Mouse (Mus musculus) embryonic fibroblast, embryonic 13.5 days (primary cell): ENCODE measurements around the gene Slc1a5. TPM values are rescaled to one million over a fixed set of nuclear protein-coding genes. Genes with fewer than 3 reads are reported as not detected.
A peak's percentile ranks its signal among the peaks of the same experiment; 100 is the strongest.

ENCODE experiments used
- H3K27ac ChIP-seq: 2 replicates; pipeline ENCODE4 v1.5.1; 2012; ENCODE audit warnings: low read length, control low read depth, inconsistent platforms; ENCODE audit not compliant: insufficient read depth
- H3K4me1 ChIP-seq: 2 replicates; pipeline ENCODE4 v1.6.1; 2011; ENCODE audit warnings: low read length; ENCODE audit not compliant: control insufficient read depth, insufficient read depth
- H3K4me3 ChIP-seq: 2 replicates; pipeline ENCODE4 v1.5.1; 2011; ENCODE audit warnings: mild to moderate bottlenecking, control low read depth, low read length; ENCODE audit not compliant: insufficient read depth
- CTCF ChIP-seq: IDR thresholded peaks from 2 replicates; pipeline ENCODE4 v1.5.1; 2011; ENCODE audit warnings: mild to moderate bottlenecking, control low read depth, low read length, moderate library complexity, borderline replicate concordance; ENCODE audit not compliant: insufficient read depth
- POLR2A ChIP-seq: IDR thresholded peaks from 2 replicates; pipeline ENCODE4 v1.6.1; 2011; ENCODE audit warnings: low read depth, mild to moderate bottlenecking, control low read depth, low read length, moderate library complexity
- polyA plus RNA-seq: library from polyadenylated mRNA; stranded (reverse); fragments of >200 nt; gene quantifications from 2 replicates; pipeline ENCODE4 v1.2.4, GENCODE M21; 2011; ENCODE audit warnings: low read depth; ENCODE audit not compliant: missing spikeins, insufficient read length

Slc1a5 gene
- polyA plus RNA-seq = 47.9 and 74.5 TPM in 2 replicates

DNA sequence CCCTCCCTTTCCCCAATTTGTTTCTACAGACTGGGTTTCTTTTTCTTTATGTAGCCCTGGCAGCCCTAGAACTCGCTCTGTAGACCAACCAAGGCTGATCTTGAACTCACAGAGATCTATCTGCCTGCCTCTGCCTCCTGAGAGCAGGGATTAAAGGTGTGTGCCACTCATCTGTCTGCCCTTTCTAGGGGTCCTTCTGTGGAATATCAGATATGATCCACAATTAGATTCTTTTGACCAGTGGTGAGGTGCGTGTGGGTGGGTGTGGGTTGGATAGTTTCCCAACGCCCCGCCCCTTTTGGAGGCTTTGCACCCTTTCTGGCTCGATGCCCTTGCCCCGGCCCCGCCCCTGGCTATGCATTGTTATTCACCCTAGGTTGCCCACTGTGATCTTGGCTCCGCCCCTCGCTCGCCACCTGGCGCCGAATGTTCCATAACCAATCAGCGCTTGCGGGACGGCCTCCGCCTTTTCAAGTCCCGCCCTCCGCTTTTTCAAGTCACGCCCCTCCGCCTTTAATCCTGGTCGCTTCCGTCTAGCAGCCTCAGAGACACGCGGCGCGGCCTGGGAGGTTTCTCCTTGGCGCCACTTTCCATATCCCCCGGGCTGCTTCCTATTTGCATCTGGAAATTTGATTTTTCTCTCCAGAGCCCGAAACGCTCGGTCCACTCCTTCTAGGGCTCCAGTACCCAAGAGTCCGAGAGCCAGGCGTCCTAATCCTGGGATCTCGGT, at the start of gene Slc1a5:
TSS of gene Slc1a5 (plus strand) at position 516 of the 730 bp plus-strand sequence.
- Histone ChIP-seq H3K27ac (no peak within 1 kb of the TSS), H3K4me3 (peak within 1 kb of the TSS; percentile 70), H3K4me1 (no peaks in the 10 kb centered on the region)
- TF ChIP-seq POLR2A (peak; percentile 99), CTCF (no peak)

DNA sequence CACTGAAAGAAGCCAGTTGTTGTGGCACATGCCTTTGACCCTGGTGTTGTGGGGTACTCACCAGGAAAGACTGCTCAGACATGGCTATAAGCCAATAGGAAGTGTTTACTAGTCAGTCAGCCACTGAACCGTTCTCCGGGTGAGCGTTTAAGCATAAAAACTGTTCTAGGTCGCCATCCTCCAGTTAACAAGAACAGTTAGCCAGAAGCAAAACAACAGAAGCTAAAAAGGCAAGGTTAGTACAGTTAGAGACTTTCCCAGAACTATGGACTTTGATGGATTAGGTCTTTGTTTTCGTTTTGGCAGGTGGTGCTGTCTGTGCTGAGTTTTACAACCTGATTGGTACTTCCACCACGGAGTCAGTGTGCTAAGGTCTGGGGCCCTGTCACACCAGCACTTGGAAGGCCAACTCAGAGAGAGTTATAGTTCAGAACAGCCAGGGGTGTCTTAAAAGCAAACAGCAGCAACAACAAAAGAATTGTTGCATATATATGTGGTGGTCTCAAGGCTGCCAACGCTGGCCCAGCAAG, 49.2 kb upstream of the Slc1a5 start:
- no peaks in the 10 kb centered on the region for H3K4me1 ChIP-seq
- TF ChIP-seq CTCF (no peak), POLR2A (no peak)
- no peak overlapping the region for H3K4me3 ChIP-seq
- H3K27ac ChIP-seq = no peak overlapping the region

DNA sequence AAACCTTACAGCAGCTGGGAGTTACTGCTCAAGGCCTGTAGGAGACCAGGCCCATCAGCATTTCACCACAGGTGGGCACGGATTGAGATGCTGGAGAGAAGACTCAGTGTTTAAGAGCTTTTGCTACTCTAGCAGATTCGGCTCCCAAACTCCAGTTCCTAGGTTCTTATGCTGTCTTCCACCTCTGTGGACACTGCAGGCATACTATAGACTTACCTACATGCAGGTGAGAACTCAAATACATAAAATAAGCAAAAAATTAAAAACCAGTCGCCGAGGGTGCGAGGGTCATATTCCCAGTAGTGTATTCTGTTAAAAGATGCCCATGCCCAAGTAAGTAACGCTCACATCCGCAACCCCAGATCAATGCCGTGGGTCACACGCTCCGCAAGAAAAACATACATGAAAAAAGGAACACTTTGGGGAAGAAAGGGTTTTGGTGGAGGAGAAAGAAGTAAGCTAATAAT, 43.5 kb upstream of the Slc1a5 start:
- Histone ChIP-seq H3K4me3 (peak overlapping the region; percentile 27), H3K4me1 (peaks cover 6% of the 10 kb centered on the region; the same call in 1 of the 2 replicates), H3K27ac (no peak overlapping the region)
- TF ChIP-seq POLR2A = no peak
- no peak for TF ChIP-seq CTCF

DNA sequence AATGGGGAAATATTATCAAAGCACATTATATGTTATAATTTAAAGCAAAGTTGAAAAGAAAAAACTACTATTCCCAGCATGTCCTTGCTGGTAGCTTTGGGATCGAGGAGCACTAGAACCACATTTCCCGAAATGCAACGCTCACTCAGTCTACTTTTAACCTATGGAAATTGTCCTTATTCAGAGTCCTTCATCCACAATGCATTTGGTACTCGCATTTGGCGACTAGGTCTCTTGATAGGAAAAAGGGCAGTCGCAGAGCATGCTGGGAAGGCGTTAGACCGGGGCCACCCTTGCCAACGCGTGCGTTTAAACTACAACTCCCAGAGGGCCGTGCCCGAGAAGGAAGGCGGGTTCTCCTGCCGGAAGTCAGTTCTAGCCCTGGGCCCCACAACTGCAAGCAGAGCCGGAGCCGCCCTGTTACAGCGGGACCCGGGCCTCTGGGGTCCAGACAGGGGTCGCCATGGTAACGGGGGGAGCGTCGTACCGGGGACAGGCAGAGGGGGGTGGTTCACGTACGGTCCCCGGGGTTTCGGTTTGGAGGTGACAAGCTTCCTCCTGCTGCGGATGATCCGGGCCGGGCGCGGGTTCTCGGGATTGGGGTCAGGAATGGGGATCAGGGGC, 43.0 kb upstream of the Slc1a5 start, which contains the start of gene Ap2s1:
TSS of gene Ap2s1 (plus strand) at position 338 of the 624 bp plus-strand sequence.
- no peak within 1 kb of the TSS for H3K27ac ChIP-seq
- H3K4me3 ChIP-seq = peak within 1 kb of the TSS; percentile 97
- H3K4me1 ChIP-seq = peaks cover 6% of the 10 kb centered on the region; the same call in 1 of the 2 replicates
- TF ChIP-seq POLR2A (peak; percentile 67), CTCF (no peak)

DNA sequence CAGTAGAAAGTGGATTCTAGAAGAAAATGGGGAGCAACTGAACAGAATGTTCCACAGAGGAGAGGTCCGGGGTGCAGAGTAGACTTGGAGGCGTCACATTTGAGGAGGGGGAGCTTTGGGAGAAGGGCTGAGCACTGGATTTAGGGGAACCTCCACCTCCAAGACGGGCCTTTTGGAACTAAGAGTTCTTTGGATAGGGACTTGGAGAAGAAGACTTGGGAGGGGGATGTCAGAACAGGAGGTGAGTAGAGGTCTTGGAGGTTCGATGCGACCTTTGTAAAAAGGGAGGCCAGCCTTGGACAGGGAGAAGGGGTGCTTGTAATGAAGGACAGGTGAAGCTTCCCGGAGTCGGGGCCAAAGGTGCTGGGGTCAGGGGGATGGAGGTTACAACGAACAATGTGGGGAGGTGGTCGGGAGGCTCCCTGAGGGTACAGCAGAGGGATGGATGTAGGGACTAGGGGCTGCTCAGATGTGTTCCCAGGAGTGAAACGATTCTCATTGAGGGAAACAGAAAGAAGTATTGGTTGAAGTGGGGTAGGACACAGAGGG, 42.0 kb upstream of the Slc1a5 start:
- H3K4me3 ChIP-seq = peak overlapping the region; percentile 97
- H3K27ac ChIP-seq = no peak overlapping the region
- peaks cover 6% of the 10 kb centered on the region; the same call in 1 of the 2 replicates for H3K4me1 ChIP-seq
- no peak for TF ChIP-seq POLR2A
- TF ChIP-seq CTCF = no peak

DNA sequence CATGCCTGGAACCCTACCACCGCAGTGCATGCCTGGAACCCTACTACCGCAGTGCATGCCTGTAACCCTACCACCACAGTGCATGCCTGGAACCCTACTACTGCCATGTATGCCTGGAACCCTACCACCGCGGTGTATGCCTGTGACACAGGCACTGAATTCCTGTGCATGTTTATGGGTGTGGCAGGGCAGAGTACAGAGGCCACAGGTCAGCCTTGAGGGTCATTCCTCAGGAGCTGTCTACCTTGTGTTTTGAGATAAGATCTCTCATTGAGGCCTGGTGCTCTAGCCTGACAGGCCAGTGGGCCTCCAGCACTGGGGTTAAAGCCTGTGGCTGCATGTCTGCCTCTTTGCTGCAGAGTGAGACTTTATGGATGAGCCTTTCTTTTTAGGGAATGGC, 35.8 kb upstream of the Slc1a5 start:
- Histone ChIP-seq H3K27ac (no peak overlapping the region), H3K4me1 (no peaks in the 10 kb centered on the region), H3K4me3 (no peak overlapping the region)
- TF ChIP-seq POLR2A (no peak), CTCF (no peak)

DNA sequence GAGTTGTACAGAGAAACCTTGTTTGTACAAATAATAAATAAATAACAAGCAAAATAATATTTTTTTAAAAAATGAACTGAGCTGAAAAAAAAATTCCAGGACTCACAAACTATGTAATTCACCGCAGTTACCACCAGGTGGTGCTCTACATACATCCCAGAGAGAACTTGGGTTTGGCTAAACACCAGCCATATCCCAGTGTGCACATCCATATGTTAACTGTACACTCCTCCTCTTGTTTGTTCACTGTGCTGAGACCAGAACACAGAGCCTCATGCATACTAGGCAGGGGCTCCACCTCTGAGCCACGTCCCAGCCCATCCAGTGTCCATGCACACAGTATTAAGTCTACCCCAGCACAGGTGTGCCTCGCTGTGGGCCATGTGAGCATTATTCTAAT, 35.0 kb upstream of the Slc1a5 start:
- Histone ChIP-seq H3K4me1 (no peaks in the 10 kb centered on the region), H3K27ac (no peak overlapping the region), H3K4me3 (no peak overlapping the region)
- TF ChIP-seq POLR2A = no peak
- no peak for TF ChIP-seq CTCF

DNA sequence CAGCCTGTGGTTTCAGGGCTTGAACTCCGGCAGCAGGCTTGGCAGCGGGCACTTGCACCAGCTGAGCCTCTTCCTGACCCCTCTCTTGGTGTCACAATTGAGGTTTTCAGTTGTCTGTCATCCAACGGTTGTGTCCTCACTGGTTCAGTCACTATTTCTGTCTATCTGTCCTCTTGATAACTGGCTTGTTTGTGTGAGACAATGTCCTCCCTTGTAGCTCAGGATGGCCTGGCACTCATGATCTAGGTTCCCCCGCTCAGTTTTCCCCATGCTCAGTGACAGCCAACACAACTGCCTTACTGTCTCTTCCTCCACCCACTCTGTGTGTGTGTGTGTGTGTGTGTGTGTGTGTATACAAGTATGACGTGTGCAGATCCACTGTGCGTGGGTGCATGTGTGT, 33.5 kb upstream of the Slc1a5 start:
- TF ChIP-seq CTCF = no peak
- TF ChIP-seq POLR2A = no peak
- H3K4me3 ChIP-seq = no peak overlapping the region
- H3K27ac ChIP-seq = no peak overlapping the region
- H3K4me1 ChIP-seq = no peaks in the 10 kb centered on the region

DNA sequence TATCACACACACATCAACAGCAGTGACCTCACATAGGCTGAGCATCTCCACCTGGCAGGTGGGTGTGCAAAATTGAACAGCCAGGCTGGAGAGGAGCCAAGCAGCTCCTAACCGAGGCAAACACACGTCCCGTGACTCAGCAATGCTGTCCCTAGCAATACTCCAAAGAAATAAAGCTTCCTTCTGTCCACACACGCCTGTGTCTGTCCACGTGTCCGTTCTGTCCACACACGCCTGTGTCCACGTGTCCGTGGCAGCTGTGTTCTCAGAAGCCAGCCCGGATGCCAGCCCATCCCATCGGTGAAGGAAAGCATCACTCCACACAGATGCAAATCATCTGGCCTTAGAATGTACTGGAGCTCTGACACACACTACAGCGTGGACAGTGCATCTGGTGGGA, 29.1 kb upstream of the Slc1a5 start:
- H3K4me3 ChIP-seq = no peak overlapping the region
- H3K27ac ChIP-seq = no peak overlapping the region
- H3K4me1 ChIP-seq = no peaks in the 10 kb centered on the region
- TF ChIP-seq POLR2A (no peak), CTCF (no peak)
